In the genomic region with DNA sequence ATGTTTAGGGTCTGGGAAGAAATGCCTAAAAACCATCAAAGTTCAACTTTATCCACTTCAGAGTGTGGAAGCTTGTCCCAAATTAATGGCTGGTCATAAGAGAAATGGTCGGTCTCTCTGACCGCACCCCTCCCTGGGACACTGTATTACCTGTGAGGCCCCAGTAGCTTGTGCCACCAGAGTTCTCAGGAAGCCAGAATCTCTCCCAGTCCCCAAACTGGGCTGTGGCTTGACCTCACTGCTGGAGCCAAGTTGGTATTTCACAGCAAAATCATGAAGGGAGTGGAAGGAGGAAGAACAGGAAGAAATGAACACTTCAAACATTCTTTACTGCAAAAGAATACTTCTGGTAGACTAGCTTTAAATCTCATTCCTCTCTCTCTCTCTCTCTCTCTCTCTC, we compare ENCODE assay signal across 8 mouse cellular contexts. TPM values are rescaled to one million over a fixed set of nuclear protein-coding genes. Genes with fewer than 3 reads are reported as not detected.
A peak's percentile ranks its signal among the peaks of the same experiment; 100 is the strongest.
DNase-seq lines count a peak whose midpoint lies in the region; ATAC-seq and TF ChIP-seq lines count a peak whose summit lies in the region.

No protein-coding gene starts in this region.

- TF ChIP-seq CTCF in heart, adult 2 months (IDR thresholded peaks at IDR 0.05), result no peak
- TF ChIP-seq CTCF in bone marrow, adult 2 months (IDR thresholded peaks at IDR 0.05; ENCODE audit: control insufficient read depth, insufficient read depth, low read length), result no peak

- H3K27ac ChIP-seq in heart, adult 2 months, result peak overlapping the region; percentile 89
- H3K27ac ChIP-seq in bone marrow, adult 2 months (ENCODE audit: control insufficient read depth, insufficient read depth, low read depth, low read length, poor library complexity), result peak overlapping the region; percentile 67; the same call in 1 of the 2 replicates
- peak overlapping the region; percentile 96; the same call in 1 of the 2 replicates for H3K27ac ChIP-seq in heart, embryonic 15.5 days
- H3K27ac ChIP-seq in macrophage, result peak overlapping the region; percentile 99

- no peaks in the 10 kb centered on the region; the same call in 1 of the 2 replicates for H3K27me3 ChIP-seq in heart, adult 2 months (ENCODE audit: control insufficient read depth, insufficient read depth, low read length)
- no peaks in the 10 kb centered on the region for H3K27me3 ChIP-seq in heart, embryonic 15.5 days

- 47% methylated on average over 2 of the region's 2 CpGs for WGBS in heart, adult 2 months
- 74% methylated on average over 2 of the region's 2 CpGs for WGBS in bone marrow, adult 2 months
- 35% methylated on average over 2 of the region's 2 CpGs for WGBS in heart, embryonic 15.5 days
- 30% methylated on average over 2 of the region's 2 CpGs for WGBS in macrophage (ENCODE audit: missing documents)

- 0 out of 2 replicates have a peak overlapping the region, but pooled peaks have one; percentile 49 for H3K9ac ChIP-seq in heart, adult 2 months (ENCODE audit: low read depth, low read length)
- peak overlapping the region; percentile 48; the same call in 1 of the 2 replicates for H3K9ac ChIP-seq in heart, embryonic 15.5 days

- TF ChIP-seq POLR2A in heart, adult 2 months (IDR thresholded peaks at IDR 0.05; ENCODE audit: insufficient read depth, low read depth, low read length), result no peak
- no peak for TF ChIP-seq POLR2A in bone marrow, adult 2 months (IDR thresholded peaks at IDR 0.05; ENCODE audit: borderline replicate concordance, control insufficient read depth, low read depth, low read length)

- no peaks in the 10 kb centered on the region for H3K9me3 ChIP-seq in heart, embryonic 15.5 days (replicated peaks)

- H3K4me3 ChIP-seq in heart, adult 2 months, result peak overlapping the region; percentile 1; the same call in 1 of the 2 replicates
- peak overlapping the region; percentile 20 for H3K4me3 ChIP-seq in bone marrow, adult 2 months (replicated peaks; ENCODE audit: control insufficient read depth, low read depth, low read length)
- peak overlapping the region; percentile 72; the same call in 1 of the 2 replicates for H3K4me3 ChIP-seq in heart, embryonic 15.5 days
- peak overlapping the region; percentile 81 for H3K4me3 ChIP-seq in macrophage (ENCODE audit: inconsistent target)

- intact Hi-C loops in heart, adult 2 months (cut with DNase I), result loop anchor here (5.0 kb wide), 1 partner anchor 85 kb away; no protein-coding TSS in a partner anchor
- intact Hi-C loops in heart, postnatal 25 days (cut with DNase I), result no loop called here

- no peaks in the 10 kb centered on the region for H3K79me2 ChIP-seq in heart, adult 2 months (replicated peaks; ENCODE audit: control insufficient read depth, insufficient read depth, low read length)
- peaks cover 95% of the 10 kb centered on the region for H3K79me2 ChIP-seq in macrophage (ENCODE audit: inconsistent target)

- peaks cover 10% of the 10 kb centered on the region for H3K4me1 ChIP-seq in heart, adult 2 months (ENCODE audit: control insufficient read depth, insufficient read depth, low read length)
- H3K4me1 ChIP-seq in bone marrow, adult 2 months (ENCODE audit: control insufficient read depth, insufficient read depth, low read length), result peaks cover 1% of the 10 kb centered on the region
- H3K4me1 ChIP-seq in heart, embryonic 15.5 days (replicated peaks), result peaks cover 47% of the 10 kb centered on the region

- peak overlapping the region; percentile 70 for H3K4me2 ChIP-seq in heart, embryonic 15.5 days

- H3K36me3 ChIP-seq in heart, adult 2 months (ENCODE audit: control insufficient read depth, insufficient read depth, low read length), result peaks cover 15% of the 10 kb centered on the region
- H3K36me3 ChIP-seq in heart, embryonic 15.5 days, result no peaks in the 10 kb centered on the region
- peaks cover 6% of the 10 kb centered on the region; the same call in 1 of the 2 replicates for H3K36me3 ChIP-seq in macrophage (ENCODE audit: inconsistent target)

- no peak for ATAC-seq in heart, embryonic 15.5 days (replicated peaks; ENCODE audit: insufficient number of reproducible peaks, insufficient read depth, low FRiP score, low read depth)
- no peak for ATAC-seq in granulocyte monocyte progenitor cell, adult 5-6 weeks (replicated peaks; ENCODE audit: poor library complexity, severe bottlenecking)

- TF ChIP-seq EP300 in heart, adult 2 months (IDR thresholded peaks at IDR 0.05; ENCODE audit: insufficient read depth, low read depth, low read length), result no peak

- peak; percentile 43 to 50 for DNase-seq in heart, adult 2 months
- DNase-seq in heart, postnatal 25 days (ENCODE audit: low spot score), result no peak
- no peak for DNase-seq in thymus, postnatal 25 days
- no peak for DNase-seq in ovary, postnatal 14 days (ENCODE audit: low spot score)

RNA-seq across cellular contexts. Expression of a gene that starts 9.6 kb away (rescaled TPM):
- total RNA-seq in heart, adult 2 months (2021), result 10 to 100 TPM; 46.7 to 50.0 TPM
- 16.5 and 34.3 TPM in 2 replicates for polyA plus RNA-seq in heart, adult 2 months (2012; rRNA removed)
- total RNA-seq in heart, postnatal 25 days (2021), result 10 to 100 TPM; 57.4 to 60.3 TPM
- polyA plus RNA-seq in bone marrow, adult 2 months (2011; ENCODE audit: insufficient read depth, insufficient read length, low replicate concordance, missing spikeins), result 116 and 143 TPM in 2 replicates
- polyA plus RNA-seq in heart, embryonic 15.5 days (2015; fragmentation: Nextera tagmentation; extraction: Ambion mirVana), result 21.4 and 28.7 TPM in 2 replicates
- 1,000 to 10,000 TPM; 2,413 to 6,939 (median 3,772) TPM for total RNA-seq in macrophage (2018; cell fraction: chromatin; rRNA removed)
- 100 to 1,000 TPM; 305 to 558 (median 425) TPM for total RNA-seq in macrophage (2018; cell fraction: cytosol; rRNA removed)
- total RNA-seq in macrophage (2018; cell fraction: nucleus; rRNA removed), result 1,000 to 10,000 TPM; 1,334 to 4,677 (median 2,196) TPM
- 134 to 164 TPM (median 138 TPM) in 3 replicates for polyA plus RNA-seq in macrophage (2018)
- total RNA-seq in granulocyte monocyte progenitor cell, adult 5-6 weeks (2014; fragmentation: Nextera tagmentation), result 286 and 309 TPM in 2 replicates
- 167 and 168 TPM in 2 replicates for total RNA-seq in granulocyte monocyte progenitor cell, adult 5-6 weeks (2017)

Comparison
In these comparisons a context has a peak if more than half of its experiments do, and no peak if none do; other contexts are left out.
1. DNase-seq: peak in heart, adult 2 months (2 of 2); none in heart, postnatal 25 days (single experiment), thymus, postnatal 25 days (single experiment) and ovary, postnatal 14 days (single experiment).
2. H3K4me3 ChIP-seq: peak in every context shown above with its lines; median percentile 81 in macrophage; 72 in heart, embryonic 15.5 days; 20 in bone marrow, adult 2 months; 1 in heart, adult 2 months.
3. Peak in every context shown above with its lines, with median percentiles within 50 percentile points of each other: H3K27ac ChIP-seq.